Mouse (Mus musculus): ENCODE data around the gene Hist2h3c1. TPM values are rescaled to one million over a fixed set of nuclear protein-coding genes. Genes with fewer than 3 reads are reported as not detected.
"Not testable (repeated sequence)": the region's sequence is repeated elsewhere in the genome, so short reads cannot be mapped to it uniquely, and the experiment has no call there.

The Hist2h3c1 gene
- polyA plus RNA-seq, 1 experiment = not detected

DNA sequence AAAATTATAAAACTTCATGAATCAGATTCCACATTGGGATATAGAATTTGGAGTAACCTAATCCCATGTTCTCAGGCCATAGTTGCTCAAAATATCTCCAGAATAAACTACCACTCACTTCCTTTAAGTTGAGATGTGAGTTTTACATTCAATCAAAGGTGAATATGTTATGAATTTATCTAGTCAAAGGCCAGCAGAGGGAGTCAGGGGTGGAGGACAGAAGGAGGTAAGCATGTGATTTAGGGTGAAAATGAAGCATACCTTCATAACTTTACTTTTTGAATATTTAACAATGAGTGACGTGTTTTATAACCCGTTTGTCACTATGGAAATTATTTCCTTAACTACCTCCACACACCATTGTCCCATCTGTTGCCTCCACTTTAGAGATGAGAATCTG is 11.6 kb upstream of the Hist2h3c1 start:
- no peak for DNase-seq (ENCODE audit: low spot score)

DNA sequence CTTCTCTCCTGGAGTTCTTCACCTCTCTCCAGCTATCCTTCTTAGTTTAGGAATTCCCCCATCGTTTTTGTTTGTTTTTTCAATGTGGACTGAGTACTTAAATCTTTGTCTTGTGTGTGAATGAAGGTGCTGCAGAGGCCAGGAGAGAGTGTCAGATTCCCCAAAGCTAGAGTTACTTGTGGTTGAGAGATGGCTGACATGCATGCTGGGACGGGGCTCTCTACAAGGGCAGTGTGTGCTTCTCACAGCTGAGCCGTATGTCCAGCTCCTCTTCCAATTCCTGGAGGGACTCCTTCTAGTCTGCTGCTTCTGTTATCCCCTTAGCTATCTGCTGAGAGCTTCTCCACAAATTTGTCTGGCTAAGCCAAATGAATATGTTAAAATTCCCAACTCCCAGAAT is 10.6 kb upstream of the Hist2h3c1 start:
- no peak for DNase-seq (ENCODE audit: low spot score)

- no peak for DNase-seq (ENCODE audit: low spot score)
Observed at GRCm38 (mm10) chr3:96236834-96237334, 9.6 kb upstream of the Hist2h3c1 start.

DNA sequence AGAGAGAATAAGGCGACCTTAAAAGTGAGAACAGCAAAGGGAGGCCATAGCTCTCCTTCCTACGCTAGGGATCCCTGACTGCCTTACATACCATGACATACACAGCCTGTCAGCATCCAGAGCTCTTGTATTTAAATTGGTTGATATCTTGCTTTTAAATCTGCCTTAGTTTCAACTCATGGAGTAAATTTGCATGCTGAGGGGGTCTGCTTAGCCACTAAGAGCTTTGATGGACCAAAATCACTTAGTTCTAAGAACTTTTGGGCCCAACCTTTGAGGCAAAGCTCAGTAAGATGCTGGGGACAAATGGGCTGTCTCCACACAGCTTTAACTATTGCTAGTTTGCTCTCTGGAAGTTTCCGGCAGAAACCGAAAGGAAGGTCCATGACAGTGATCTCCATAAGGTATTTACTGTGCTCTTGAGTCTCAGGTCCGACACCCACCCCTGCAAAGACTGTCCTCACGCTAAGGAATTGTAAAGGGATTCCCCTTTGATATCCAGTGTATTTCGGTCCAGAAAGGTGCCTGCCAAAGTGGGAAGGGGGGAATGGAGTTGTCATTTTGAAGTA is 9.1 kb upstream of the Hist2h3c1 start:
- DNase-seq (ENCODE audit: low spot score) = no peak

DNA sequence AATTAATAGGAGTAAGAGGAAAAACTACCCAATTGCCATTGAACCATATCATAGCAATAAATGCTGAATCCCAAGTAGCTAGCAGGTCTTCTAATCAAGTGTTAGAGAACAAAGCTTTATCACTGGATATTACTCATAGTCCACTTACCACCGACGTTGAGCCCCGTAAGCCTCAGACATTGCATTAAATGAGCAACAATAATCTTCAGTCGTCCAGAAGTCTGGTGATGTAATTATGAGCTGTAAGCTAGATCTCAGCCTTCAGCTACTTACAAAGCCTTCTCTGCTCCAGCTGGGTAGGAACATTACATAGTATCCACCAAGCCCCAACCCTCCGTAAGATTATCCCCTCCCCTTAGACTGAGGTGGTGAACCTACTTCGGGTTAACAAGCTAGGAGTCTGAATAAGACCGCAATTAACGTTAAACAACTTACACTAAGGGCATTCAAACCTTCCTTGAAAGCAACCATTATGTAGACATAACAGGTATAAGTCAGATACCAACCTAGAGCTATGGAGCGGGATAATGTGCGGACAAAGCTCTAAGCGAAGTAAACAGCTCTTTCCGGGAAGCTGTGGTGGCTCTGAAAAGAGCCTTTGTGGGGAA is 8.5 kb upstream of the Hist2h3c1 start:
- no peak for DNase-seq (ENCODE audit: low spot score)

GRCm38 (mm10) chr3:96238954-96239793 is 7.3 kb upstream of the Hist2h3c1 start, which contains the start of gene Hist2h3c2:
Gene Hist2h3c2, minus strand, starts transcription at chr3:96239127.
- DNase-seq (ENCODE audit: low spot score) = not testable (repeated sequence)

DNA sequence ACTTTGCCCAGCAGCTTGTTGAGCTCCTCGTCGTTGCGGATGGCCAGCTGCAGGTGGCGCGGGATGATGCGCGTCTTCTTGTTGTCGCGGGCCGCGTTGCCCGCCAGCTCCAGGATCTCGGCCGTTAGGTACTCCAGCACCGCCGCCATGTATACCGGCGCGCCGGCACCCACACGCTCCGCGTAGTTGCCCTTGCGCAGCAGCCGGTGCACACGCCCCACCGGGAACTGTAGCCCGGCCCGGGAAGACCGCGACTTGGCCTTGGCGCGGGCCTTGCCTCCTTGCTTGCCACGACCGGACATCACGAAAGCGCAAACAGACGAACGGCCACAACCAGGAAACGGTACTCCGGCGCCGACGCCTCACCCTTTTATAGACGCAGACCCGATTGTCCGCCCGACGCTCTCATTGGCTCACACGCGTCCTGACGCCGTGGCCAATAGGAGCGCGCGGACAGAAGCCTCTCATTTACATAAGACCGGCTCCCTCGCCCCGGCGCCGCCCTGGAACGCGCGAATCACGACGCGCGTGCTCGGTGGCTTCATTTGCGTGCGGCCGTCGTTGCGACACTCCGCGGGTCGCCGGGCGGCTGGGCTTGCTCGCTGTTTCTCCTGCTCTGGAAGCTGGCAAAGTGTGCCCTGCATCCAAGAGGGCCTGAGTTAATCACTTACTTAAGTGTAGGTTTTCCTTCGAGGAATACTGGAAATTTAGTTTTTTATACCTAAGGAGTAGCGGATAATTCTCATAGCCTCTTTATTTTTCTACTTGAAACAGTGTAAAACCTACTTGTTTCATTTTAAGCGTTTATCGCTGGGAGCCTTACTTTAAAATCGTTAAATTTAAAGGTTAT is 6.3 kb upstream of the Hist2h3c1 start, which contains the start of gene Hist2h2aa2:
Gene Hist2h2aa2 (minus strand): TSS at position 328 of the 850 bp plus-strand sequence.
- DNase-seq (ENCODE audit: low spot score) = peak; percentile 97

DNA sequence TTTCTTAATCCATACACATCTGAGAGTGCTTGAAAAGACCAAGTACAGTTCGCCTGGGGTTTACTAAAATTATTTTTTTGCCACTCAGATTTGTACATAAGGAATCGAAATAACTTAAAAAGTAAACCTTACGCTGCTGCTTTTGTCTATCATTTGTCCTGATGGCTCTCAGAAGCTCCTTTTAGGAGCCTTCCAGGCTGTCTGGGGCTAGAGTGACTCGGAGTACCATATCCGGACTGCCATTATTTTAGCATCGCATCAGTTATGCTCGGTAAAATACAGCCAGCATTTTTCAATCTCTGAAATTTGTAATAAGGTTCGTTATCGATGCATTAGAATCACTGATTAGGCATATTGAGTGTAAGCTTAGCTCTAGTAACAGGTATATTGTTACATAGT is 5.7 kb upstream of the Hist2h3c1 start:
- no peak for DNase-seq (ENCODE audit: low spot score)

DNA sequence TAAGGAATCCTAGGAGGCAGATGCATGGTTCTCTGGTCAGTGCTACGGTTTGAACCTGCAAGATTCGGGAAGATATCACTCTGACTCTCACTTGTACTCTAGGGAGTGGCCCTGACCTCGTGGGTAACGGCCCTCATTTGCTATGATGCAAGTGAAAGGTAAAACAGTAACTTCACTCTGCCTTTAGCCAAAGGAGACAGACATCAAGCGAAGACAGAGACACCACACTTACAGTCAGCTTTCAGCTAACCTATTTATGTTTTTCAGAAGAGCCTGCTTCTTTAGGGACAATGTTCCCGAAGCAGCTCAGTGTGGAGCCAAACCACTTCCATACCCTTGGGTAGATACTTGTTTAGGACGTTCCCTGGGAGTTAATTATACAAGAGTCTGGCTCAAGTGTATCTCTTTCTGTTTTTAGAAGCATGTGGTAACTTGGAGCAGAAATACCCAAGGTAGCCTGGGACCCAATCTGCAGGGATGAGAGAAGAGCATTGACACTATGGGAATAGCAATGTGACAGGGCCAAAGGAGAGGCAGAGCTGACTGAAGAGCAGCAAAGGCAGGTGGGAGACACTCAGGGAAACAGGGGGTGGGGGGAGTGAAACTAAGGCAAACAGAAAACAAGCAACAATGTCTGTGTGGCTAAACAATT is 2.4 kb upstream of the Hist2h3c1 start:
- DNase-seq (ENCODE audit: low spot score) = no peak

DNA sequence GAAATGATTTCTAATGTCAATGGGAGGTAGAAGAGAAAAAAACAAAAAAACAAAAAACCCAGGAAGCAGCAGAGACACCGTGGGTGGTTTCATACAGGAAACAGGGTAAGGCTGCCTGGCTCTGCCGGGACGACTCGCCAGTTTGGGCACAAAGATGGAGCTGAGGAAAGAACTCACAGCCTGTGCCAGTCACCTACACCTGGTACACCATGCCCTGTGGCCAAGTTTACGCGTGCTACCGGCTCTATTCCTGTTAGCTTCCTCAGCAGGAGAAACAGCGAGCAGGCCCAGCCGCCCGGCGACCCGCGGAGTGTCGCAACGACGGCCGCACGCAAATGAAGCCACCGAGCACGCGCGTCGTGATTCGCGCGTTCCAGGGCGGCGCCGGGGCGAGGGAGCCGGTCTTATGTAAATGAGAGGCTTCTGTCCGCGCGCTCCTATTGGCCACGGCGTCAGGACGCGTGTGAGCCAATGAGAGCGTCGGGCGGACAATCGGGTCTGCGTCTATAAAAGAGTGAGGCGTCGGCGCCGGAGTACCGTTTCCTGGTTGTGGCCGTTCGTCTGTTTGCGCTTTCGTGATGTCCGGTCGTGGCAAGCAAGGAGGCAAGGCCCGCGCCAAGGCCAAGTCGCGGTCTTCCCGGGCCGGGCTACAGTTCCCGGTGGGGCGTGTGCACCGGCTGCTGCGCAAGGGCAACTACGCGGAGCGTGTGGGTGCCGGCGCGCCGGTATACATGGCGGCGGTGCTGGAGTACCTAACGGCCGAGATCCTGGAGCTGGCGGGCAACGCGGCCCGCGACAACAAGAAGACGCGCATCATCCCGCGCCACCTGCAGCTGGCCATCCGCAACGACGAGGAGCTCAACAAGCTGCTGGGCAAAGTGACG is 1.2 kb upstream of the Hist2h3c1 start, which contains the start of gene Hist2h2aa1:
Gene Hist2h2aa1 (plus strand): TSS at position 495 of the 884 bp plus-strand sequence.
- DNase-seq (ENCODE audit: low spot score) = peak; percentile 84

GRCm38 (mm10) chr3:96246018-96246417 is 467 bp upstream of the Hist2h3c1 start:
- not testable (repeated sequence) for DNase-seq (ENCODE audit: low spot score)

DNA sequence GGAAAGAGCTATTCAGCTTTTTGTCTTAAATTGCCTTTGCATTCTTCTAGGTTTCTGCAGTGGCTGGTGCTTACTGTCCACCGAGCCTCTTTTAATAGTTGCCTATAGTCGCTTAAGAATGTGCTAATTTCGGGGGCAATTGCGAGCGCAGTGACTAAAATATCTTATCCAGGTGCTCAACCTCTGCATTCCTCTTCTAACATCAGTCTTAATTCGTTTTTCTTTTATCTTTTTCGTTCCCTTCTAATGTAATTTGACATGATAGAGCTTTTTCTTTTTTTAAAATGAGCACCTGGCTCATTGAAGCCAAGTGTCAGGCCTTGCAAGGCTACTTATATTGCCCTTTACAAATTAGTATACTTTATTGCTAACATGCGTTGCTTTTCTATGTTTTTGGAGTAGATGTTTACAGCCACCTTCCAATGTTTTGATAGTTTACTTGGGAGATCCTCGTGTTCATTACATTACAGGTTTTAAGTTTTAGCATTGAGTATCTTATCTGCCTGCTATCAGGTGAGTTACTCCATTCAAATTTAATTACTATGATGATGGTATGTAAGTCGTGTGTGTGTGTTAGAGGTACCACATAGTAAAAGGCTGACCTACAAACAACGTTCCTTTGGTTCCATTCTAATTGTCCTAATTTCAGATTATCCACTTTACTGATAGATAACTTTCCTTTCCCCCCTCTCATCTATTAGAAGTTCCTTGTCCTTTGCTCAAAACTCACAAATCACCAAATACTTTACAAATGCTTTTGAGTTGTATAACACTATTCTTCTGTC is 1.1 kb downstream of the Hist2h3c1 start:
- DNase-seq (ENCODE audit: low spot score) = no peak

- no peak for DNase-seq (ENCODE audit: low spot score)
Observed at GRCm38 (mm10) chr3:96248141-96249033, 1.9 kb downstream of the Hist2h3c1 start.

DNA sequence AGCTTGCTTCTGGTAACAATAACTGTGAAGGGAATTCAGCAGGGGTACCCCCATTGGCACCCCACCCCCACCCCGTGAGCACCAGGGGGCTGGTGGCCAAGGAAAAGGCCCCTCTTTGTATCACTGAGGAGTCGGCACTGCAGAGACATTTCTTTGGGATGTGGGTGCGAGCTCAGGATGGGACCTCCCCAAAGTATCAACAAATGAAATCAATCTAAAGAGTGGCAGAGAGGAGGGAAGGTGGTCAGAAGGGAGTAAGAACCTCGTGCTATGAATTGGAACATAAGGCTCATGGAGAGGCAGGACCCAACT is 2.5 kb downstream of the Hist2h3c1 start:
- DNase-seq (ENCODE audit: low spot score) = no peak

GRCm38 (mm10) chr3:96250890-96251289 is 4.4 kb downstream of the Hist2h3c1 start:
- no peak for DNase-seq (ENCODE audit: low spot score)

DNA sequence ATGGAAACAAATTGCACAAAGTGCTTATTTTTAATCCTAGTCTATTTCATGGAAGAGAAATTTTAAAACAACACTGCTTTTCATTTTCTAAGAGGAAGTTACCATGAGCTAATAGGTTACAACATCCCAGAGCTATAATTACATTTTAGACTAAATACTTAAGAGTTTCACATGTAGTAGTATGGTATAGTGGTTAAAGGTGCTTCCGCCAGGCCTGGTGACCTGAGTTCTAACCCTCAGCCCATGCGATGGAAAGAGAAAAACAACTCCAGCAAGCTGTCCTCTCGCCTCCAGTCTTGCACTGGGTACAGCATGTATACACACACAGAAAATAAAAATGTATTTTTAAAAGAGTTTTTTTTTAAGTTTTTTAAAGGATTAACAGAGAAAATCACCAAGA is 5.3 kb downstream of the Hist2h3c1 start:
- no peak for DNase-seq (ENCODE audit: low spot score)

DNA sequence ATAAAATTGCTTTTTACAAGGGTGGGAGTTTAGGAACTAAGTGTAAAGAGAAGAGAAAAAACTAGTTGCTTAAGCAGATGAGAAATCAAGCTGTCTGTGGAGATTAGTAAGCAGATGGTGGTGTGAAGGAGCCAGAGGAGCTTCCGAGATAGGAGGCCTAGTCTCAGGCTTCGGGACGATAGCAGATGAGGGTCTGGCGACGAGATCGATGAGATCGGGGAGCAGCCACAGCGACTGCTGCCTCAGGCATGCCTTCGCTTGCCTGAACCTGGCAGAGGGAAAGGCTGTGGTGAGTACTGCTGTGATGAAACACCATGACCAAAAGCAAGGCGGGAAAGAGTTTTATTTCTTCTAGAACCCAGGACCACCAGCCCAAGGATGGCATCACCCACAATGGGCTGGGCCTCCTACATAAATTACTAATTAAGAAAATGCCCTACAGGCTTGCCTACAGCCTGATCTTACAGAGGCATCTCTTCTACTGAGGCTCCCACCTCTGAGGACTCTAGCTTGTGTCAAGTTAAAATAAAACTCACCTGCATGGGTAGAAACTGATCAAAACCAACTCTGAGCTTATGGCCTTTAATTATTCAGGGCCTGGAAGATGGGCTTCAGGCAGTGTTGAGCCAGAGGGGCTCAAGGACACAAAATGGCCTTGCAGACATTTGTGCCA is 8.3 kb downstream of the Hist2h3c1 start:
- no peak for DNase-seq (ENCODE audit: low spot score)

All from urinary bladder, adult 2 months (tissue).